Mouse (Mus musculus) forebrain, embryonic 15.5 days (tissue): ENCODE data around the gene Susd1. TPM values are rescaled to one million over a fixed set of nuclear protein-coding genes. Genes with fewer than 3 reads are reported as not detected.

Experiments
- ATAC-seq: fragments of 200-750 bp; cut with Nextera tagmentation; replicated peaks from 2 replicates; pipeline ENCODE4 v1.8.0; 2017; ENCODE audit warnings: mild to moderate bottlenecking, moderate TSS enrichment, moderate library complexity
- H3K27ac ChIP-seq: fragments of 300-500 bp; sonication (generic); replicated peaks from 2 replicates; pipeline ENCODE4 v1.5.1; 2015; ENCODE audit warnings: mild to moderate bottlenecking, inconsistent platforms
- H3K27me3 ChIP-seq: fragments of 300-500 bp; sonication (generic); 2 replicates; pipeline ENCODE4 v1.6.1; 2015; ENCODE audit warnings: inconsistent platforms
- H3K36me3 ChIP-seq: fragments of 300-500 bp; sonication (generic); 2 replicates; pipeline ENCODE4 v1.6.1; 2015; ENCODE audit warnings: mild to moderate bottlenecking, inconsistent platforms
- H3K4me1 ChIP-seq: fragments of 300-500 bp; sonication (generic); 2 replicates; pipeline ENCODE4 v1.6.1; 2015; ENCODE audit warnings: inconsistent platforms
- H3K4me2 ChIP-seq: fragments of 300-500 bp; sonication (generic); replicated peaks from 2 replicates; pipeline ENCODE4 v1.6.1; 2015; ENCODE audit warnings: mild to moderate bottlenecking, inconsistent platforms
- H3K4me3 ChIP-seq: fragments of 300-500 bp; sonication (generic); 2 replicates; pipeline ENCODE4 v1.5.1; 2015; ENCODE audit warnings: mild to moderate bottlenecking, inconsistent platforms
- H3K9ac ChIP-seq: fragments of 300-500 bp; sonication (generic); replicated peaks from 2 replicates; pipeline ENCODE4 v1.6.1; 2015; ENCODE audit warnings: mild to moderate bottlenecking, inconsistent platforms
- H3K9me3 ChIP-seq: fragments of 300-500 bp; sonication (generic); 2 replicates; pipeline ENCODE4 v1.6.1; 2016; ENCODE audit warnings: inconsistent platforms
- WGBS: fragments of 180-500 bp; shearing (Covaris S2); methylation state at CpG from one replicate; pipeline ENCODE4 v1.1.7; 2015; ENCODE audit warnings: mixed read lengths; 5-methylcytosine and 5-hydroxymethylcytosine counted together
- polyA plus RNA-seq: library from polyadenylated mRNA; unstranded; fragments of >200 nt; fragmentation: Nextera tagmentation; extraction: Ambion mirVana; gene quantifications from 2 replicates; pipeline ENCODE4 v1.2.1, GENCODE M21; 2015

Gene Susd1
- polyA plus RNA-seq, 1 experiment from 2014 or later: 0.90 TPM

DNA sequence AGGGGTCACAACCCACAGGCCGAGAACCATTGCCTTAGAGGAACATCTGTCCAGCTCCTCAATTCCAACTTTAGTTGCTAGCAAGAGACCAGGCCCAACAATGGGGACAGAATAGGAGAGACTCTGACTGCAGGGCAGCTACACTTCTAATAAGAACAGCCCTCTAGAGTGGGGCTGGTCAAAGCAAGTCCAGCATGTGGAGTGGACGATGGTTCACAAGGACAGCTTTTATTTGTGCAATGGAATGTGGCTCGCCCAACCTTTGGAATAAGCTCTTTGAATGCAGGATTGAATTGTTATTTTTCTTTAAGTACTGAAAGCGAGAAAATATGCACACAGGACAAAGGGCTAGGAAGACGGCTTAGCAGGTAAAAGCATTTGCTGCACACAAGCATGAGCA, 12.0 kb downstream of the Susd1 start:
- Histone ChIP-seq H3K4me2 (no peak overlapping the region), H3K4me1 (peaks cover 10% of the 10 kb centered on the region; the same call in 1 of the 2 replicates), H3K4me3 (no peak overlapping the region), H3K36me3 (no peaks in the 10 kb centered on the region), H3K27ac (no peak overlapping the region), H3K27me3 (no peaks in the 10 kb centered on the region), H3K9me3 (no peaks in the 10 kb centered on the region), H3K9ac (no peak overlapping the region)
- ATAC-seq: no peak
- 75% methylated on average over 5 of the region's 5 CpGs for WGBS

GRCm38 (mm10) chr4:59422808-59423207, 15.6 kb downstream of the Susd1 start:
- Histone ChIP-seq H3K27ac (no peak overlapping the region), H3K4me2 (no peak overlapping the region), H3K9me3 (no peaks in the 10 kb centered on the region), H3K27me3 (no peaks in the 10 kb centered on the region), H3K9ac (no peak overlapping the region), H3K4me3 (no peak overlapping the region), H3K36me3 (no peaks in the 10 kb centered on the region), H3K4me1 (peaks cover 10% of the 10 kb centered on the region; the same call in 1 of the 2 replicates)
- no peak for ATAC-seq

DNA sequence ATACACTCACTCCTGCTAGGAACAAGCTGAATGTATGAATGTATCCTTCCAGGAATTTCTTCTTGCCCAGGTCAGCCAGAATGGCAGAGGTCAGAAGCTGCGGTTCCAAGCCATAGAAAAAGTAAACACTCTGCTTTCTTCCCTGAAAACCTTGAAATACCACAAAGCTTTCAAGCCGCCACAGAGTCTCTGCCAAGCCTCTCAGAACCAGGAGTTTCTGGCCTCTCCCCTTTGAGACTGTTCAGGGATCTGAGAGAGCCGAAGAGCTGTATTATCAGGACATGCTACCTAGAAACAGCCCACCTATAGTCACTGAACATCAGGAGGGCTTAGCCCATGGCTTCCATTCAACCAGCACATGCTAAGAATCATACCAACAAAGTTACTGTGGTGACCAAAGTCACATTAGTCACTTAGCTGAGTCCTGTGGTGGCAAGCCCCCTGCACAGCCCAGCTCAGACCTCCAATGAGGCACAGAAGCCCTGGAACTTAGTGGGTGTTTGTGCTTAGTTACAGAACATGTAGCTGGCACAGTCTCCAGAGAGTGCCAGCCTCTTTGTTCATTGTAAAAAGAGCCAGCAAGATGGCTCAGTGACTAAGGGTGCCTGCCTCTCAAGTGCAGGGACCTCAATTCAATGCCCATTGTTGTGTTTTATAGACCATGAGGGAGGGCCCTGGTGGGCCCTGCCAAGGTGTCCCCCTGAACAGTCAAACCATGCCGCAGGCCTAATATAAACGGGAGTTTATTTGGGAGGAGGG, 16.2 kb downstream of the Susd1 start:
- Histone ChIP-seq H3K27ac (no peak overlapping the region), H3K36me3 (no peaks in the 10 kb centered on the region), H3K9ac (no peak overlapping the region), H3K4me2 (no peak overlapping the region), H3K27me3 (no peaks in the 10 kb centered on the region), H3K9me3 (no peaks in the 10 kb centered on the region), H3K4me3 (no peak overlapping the region), H3K4me1 (peaks cover 10% of the 10 kb centered on the region; the same call in 1 of the 2 replicates)
- 38% methylated on average over 5 of the region's 5 CpGs for WGBS
- peak; percentile 66 for ATAC-seq

DNA sequence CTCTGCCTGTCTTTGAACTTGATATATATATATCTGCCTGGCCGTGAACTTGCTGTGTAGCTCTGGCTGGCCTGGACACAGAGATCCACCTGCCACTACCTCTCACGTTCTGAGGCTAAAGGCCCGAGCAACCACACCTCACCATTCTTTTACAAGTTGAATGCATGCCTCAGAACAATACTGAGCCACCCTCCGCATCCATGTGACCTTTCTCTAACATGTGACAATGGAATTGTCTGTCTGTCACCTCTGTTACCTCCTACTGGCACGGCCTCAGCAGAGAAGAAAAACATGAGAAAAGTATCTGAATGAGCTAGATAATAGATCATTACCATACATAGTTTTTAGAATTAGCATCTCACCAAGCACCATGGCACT, 17.1 kb downstream of the Susd1 start:
- Histone ChIP-seq H3K36me3 (no peaks in the 10 kb centered on the region), H3K9ac (no peak overlapping the region), H3K4me2 (no peak overlapping the region), H3K4me1 (peaks cover 10% of the 10 kb centered on the region; the same call in 1 of the 2 replicates), H3K9me3 (no peaks in the 10 kb centered on the region), H3K27me3 (no peaks in the 10 kb centered on the region), H3K27ac (no peak overlapping the region), H3K4me3 (no peak overlapping the region)
- WGBS: 54% methylated on average over 5 of the region's 5 CpGs
- ATAC-seq: no peak

DNA sequence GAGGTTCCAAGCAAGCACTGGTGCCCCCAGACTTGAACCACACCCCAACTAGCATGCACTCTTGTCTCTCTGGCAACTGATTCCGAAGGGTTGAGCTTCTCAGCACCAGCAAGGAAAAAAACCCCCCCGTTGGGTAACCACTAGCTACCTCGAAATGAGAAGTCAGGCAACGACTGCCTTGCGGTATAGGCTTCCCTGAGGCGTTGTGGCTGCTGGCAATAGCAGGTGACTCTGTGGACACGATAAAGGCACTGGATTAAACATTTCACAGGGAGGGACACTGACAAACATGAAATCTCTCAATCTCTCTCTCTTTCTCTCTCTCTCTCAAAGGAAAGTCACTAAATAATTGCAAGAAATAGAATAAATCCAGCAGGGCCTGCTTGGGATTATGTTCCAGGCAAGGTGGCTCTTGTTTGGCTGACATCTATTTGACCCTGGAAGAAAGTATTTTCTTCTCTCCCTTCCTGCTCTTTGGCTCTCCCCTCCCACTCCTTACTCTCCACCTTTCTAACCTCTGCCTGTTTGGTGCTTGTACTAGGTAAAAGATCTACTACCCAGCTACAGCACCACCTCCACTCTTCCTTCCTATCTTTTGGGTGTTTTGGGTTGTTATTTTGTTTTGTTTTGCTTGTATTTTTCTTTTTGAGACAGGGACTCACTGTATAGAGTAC, 17.6 kb downstream of the Susd1 start:
- Histone ChIP-seq H3K9me3 (no peaks in the 10 kb centered on the region), H3K27me3 (no peaks in the 10 kb centered on the region), H3K4me3 (no peak overlapping the region), H3K4me2 (no peak overlapping the region), H3K9ac (no peak overlapping the region), H3K27ac (no peak overlapping the region), H3K4me1 (peaks cover 10% of the 10 kb centered on the region; the same call in 1 of the 2 replicates), H3K36me3 (no peaks in the 10 kb centered on the region)
- ATAC-seq: no peak
- WGBS: 85% methylated on average over 7 of the region's 7 CpGs

DNA sequence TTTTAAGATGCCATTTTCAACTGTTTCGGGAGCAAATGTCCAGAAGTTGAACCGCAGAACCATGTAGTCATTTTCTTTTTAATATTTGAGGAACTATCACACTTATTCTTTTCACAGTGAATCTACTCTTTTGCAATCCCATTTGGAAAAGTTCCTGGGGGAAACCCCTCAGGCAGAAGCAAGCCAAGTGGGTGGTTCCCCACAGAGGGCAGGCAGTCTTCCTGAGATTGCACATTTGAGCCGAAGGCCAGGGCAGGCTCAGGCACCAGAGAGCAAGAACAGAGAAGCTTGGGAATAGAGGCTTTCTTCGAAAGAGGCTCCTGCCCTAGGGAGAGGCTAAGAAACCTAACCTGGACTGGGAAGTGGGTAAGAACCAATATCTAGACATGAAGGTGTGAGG, 19.2 kb downstream of the Susd1 start:
- H3K9ac ChIP-seq: no peak overlapping the region
- WGBS: 89% methylated on average over 4 of the region's 4 CpGs
- ATAC-seq: no peak
- no peak overlapping the region for H3K4me3 ChIP-seq
- no peak overlapping the region for H3K27ac ChIP-seq
- no peaks in the 10 kb centered on the region for H3K9me3 ChIP-seq
- H3K36me3 ChIP-seq: no peaks in the 10 kb centered on the region
- H3K4me2 ChIP-seq: no peak overlapping the region
- H3K4me1 ChIP-seq: peaks cover 10% of the 10 kb centered on the region; the same call in 1 of the 2 replicates
- no peaks in the 10 kb centered on the region for H3K27me3 ChIP-seq

DNA sequence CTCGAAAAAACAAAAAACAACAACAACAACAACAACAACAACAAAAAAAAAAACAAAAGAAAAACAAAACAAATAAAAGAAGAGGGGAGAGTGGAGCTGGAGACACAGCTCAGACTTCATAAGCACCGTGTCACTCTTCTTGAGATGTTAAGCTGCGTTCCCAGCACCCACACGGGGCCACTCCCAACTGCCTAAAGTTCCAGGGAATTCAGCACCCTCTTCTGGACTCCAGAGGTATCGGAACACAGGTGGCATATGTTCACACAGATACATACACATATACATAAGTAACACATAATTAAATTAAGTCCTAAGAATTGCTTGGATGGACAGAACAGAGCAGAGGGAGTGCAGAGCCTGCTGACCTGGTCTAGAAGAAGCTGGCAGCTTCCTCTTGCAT, 25.0 kb downstream of the Susd1 start:
- 87% methylated on average over 5 of the region's 5 CpGs for WGBS
- H3K27ac ChIP-seq: no peak overlapping the region
- no peak overlapping the region for H3K9ac ChIP-seq
- H3K4me3 ChIP-seq: no peak overlapping the region
- no peaks in the 10 kb centered on the region for H3K9me3 ChIP-seq
- H3K36me3 ChIP-seq: no peaks in the 10 kb centered on the region
- no peak for ATAC-seq
- H3K27me3 ChIP-seq: no peaks in the 10 kb centered on the region
- no peaks in the 10 kb centered on the region for H3K4me1 ChIP-seq
- H3K4me2 ChIP-seq: no peak overlapping the region

DNA sequence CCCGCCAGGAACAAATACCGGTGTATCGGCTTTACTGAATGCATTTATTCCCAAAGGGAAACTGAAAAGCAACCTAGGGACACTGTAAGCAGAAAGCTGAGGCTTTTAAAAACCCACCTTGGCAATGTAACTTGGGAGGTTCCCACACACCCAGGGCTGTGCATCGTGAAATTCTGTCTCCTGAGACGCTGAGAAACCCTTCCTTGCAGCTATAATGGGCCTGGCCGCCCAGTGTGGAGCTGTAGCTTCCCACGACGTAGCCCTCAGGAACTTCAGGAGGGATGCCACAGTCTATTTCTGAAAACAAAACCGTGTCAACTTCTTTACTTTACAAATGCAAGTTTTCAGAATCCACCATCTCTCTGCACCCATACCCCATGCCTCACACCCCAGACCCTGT, 27.3 kb downstream of the Susd1 start:
- no peaks in the 10 kb centered on the region for H3K9me3 ChIP-seq
- WGBS: 88% methylated on average over 9 of the region's 9 CpGs
- no peaks in the 10 kb centered on the region for H3K27me3 ChIP-seq
- no peak overlapping the region for H3K4me2 ChIP-seq
- H3K9ac ChIP-seq: no peak overlapping the region
- no peak for ATAC-seq
- H3K4me1 ChIP-seq: no peaks in the 10 kb centered on the region
- H3K4me3 ChIP-seq: no peak overlapping the region
- no peak overlapping the region for H3K27ac ChIP-seq
- H3K36me3 ChIP-seq: no peaks in the 10 kb centered on the region

- Histone ChIP-seq H3K4me3 (no peak overlapping the region), H3K4me2 (no peak overlapping the region), H3K36me3 (no peaks in the 10 kb centered on the region), H3K4me1 (peaks cover 7% of the 10 kb centered on the region), H3K9me3 (no peaks in the 10 kb centered on the region), H3K9ac (no peak overlapping the region), H3K27ac (no peak overlapping the region), H3K27me3 (no peaks in the 10 kb centered on the region)
- 82% methylated on average over 4 of the region's 4 CpGs for WGBS
- ATAC-seq: no peak
These were observed 30.7 kb downstream of the Susd1 start for GRCm38 (mm10) chr4:59407766-59408165.

DNA sequence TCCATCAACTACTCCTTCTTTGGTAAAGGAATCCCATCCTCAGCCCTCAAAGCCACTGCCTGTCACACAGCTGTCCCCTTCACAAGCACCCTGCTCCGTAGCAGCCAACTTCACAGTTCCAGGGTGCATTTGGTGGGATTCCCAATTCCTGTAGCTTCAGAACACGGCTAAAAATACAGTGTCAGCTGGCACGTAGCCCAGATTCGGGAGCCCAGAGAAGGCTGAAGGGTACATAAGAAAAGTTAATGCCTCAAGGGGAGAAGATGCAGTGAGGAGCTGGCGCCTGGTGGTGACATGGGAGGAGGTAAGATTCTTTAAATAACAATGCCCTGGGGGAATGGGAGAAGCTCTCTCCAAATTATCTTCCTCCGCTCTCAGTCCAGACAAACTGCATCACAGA, 34.1 kb downstream of the Susd1 start:
- Histone ChIP-seq H3K4me3 (no peak overlapping the region), H3K27ac (no peak overlapping the region), H3K9me3 (no peaks in the 10 kb centered on the region), H3K4me2 (no peak overlapping the region), H3K9ac (no peak overlapping the region), H3K27me3 (no peaks in the 10 kb centered on the region), H3K36me3 (no peaks in the 10 kb centered on the region), H3K4me1 (peaks cover 10% of the 10 kb centered on the region)
- 47% methylated on average over 6 of the region's 6 CpGs for WGBS
- no peak for ATAC-seq

DNA sequence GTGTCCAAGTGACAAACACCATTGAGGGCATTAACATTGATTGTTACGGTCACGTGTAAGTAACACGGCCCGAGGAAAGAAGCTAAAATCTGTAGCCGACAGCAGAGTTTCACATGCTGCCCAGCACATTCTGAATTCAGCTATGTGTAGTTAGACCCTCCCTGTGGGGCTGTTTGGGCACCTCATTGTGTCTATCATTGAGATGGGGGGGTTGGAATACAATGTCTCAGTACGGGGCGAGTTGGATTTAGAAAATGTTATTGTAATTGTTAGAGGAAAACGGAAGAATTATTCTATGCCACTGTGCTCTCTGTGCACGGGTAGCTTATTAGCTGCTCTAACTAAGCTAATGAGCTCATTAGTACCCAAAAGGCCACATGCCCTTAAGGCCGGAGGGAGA, 37.5 kb downstream of the Susd1 start:
- Histone ChIP-seq H3K4me2 (no peak overlapping the region), H3K9ac (no peak overlapping the region), H3K4me3 (no peak overlapping the region), H3K9me3 (no peaks in the 10 kb centered on the region), H3K27ac (no peak overlapping the region), H3K27me3 (0 out of 2 replicates have a peak, but pooled peaks cover 3% of the 10 kb centered on the region), H3K4me1 (peaks cover 10% of the 10 kb centered on the region), H3K36me3 (no peaks in the 10 kb centered on the region)
- ATAC-seq: no peak
- 21% methylated on average over 10 of the region's 10 CpGs for WGBS

DNA sequence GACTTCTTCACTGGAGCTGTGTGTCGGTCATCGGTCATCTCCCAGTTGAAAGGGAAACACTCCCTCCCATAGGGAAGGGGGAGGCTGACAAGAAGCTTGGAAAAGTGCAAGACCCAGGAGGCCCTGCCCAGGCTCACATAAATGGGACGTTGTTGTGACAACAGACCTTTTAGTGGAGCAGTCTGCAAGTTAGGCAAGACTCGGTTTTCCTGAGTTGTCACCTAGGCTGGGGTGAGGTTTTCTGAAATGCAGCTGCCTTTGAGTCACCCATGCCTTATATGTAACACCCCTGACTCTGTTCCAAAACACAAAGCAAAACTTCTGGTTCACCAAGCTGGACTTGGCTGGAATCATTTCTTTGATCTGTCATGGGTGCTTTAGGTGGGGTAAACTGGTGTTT, 39.1 kb downstream of the Susd1 start:
- Histone ChIP-seq H3K36me3 (no peaks in the 10 kb centered on the region), H3K9me3 (no peaks in the 10 kb centered on the region), H3K4me1 (peaks cover 7% of the 10 kb centered on the region), H3K4me2 (no peak overlapping the region), H3K4me3 (no peak overlapping the region), H3K27me3 (0 out of 2 replicates have a peak, but pooled peaks cover 3% of the 10 kb centered on the region), H3K9ac (no peak overlapping the region), H3K27ac (no peak overlapping the region)
- WGBS: 76% methylated on average over 4 of the region's 4 CpGs
- no peak for ATAC-seq
